Mouse (Mus musculus) testis, adult 2 months (tissue): Measurements from ENCODE around the gene Chst1.

ENCODE experiments used
- CTCF ChIP-seq: fragments of 200-500 bp; IDR thresholded peaks from 2 replicates; pipeline ENCODE4 v1.5.1; 2012; ENCODE audit warnings: low read depth, mild to moderate bottlenecking, inconsistent platforms, low read length, moderate library complexity; ENCODE audit not compliant: control insufficient read depth, insufficient read depth, insufficient replicate concordance
- POLR2A ChIP-seq: fragments of 200-500 bp; IDR thresholded peaks from 2 replicates; pipeline ENCODE4 v1.6.1; 2012; ENCODE audit warnings: low read depth, mild to moderate bottlenecking, inconsistent platforms, low read length, moderate library complexity; ENCODE audit not compliant: control insufficient read depth

- TF ChIP-seq CTCF (no peak), POLR2A (no peak)
Measured at GRCm38 (mm10) chr2:92649154-92649801, 49.8 kb downstream of the Chst1 start.
